Mouse (Mus musculus): Measurements from ENCODE around the gene Pafah1b3.

The Pafah1b3 gene

DNA sequence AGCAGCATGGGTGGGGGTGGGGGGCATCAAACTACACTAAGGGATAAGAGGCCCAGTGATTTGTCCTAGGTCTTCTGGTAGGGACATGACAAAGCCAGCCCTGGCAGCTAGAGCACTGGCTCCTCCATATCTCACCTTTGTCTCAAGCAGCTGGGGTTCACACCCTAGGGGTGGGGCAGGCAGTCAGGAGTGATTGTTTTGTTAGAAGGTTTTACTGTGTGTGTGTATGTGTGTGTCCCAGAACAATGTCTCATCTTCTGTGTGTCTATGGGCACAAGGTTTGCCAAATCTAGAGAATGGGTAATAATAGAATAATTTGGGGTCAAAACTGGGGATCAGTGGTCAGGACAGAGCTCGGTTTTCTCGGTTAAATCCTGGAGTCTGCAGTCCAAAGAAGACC lies 7.7 kb upstream of the Pafah1b3 start:
- DNase-seq, result no peak

DNA sequence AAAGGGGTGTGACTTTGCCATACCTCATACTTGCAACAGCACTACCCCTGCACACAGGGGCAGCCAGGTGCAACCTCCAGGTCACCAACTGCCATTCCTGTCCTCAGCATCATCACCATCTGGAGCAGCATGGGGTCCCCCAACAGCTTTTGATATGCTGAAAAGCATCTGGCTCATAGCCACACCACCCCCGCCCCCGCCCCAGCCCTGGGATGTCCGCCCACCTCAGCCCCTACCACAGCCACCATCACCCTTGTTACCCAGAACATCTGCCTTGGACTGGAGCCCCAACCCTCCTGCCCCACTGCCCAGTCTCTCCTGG lies 5.9 kb upstream of the Pafah1b3 start:
- peak; percentile 84 for DNase-seq

DNA sequence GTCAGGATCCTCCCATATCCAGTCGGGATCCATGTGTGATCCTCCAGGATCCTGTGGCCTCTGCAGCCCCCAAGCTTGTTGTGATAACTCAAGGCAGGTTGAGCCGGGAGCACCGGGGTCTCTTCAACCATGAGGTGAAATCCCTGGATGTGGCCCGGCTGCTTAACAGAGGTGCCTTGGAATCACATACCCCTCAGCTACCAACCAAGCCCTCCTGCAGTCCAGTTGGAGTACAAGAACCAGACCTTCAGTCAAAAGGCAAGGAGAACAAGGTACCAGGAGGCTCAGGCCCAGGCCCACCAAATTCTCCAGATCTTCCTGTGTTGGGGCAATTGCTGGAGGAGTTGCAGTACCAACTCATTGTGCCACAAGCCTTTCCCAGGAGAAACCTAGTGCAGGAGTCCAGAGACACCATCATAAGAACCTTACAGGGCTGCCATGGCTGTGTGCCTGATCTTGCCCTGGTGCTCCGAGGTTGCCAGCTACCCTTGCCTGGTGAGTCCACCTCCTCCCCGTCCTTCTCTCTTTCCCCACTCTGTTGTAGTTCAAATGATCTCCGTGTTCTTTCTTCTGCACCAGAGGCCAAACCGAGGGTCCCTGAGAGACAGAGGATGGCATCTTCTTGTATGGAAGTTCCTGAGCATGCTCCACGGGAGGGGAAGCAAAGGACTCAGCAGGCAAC lies 5.4 kb upstream of the Pafah1b3 start:
- DNase-seq, result peak; percentile 73

DNA sequence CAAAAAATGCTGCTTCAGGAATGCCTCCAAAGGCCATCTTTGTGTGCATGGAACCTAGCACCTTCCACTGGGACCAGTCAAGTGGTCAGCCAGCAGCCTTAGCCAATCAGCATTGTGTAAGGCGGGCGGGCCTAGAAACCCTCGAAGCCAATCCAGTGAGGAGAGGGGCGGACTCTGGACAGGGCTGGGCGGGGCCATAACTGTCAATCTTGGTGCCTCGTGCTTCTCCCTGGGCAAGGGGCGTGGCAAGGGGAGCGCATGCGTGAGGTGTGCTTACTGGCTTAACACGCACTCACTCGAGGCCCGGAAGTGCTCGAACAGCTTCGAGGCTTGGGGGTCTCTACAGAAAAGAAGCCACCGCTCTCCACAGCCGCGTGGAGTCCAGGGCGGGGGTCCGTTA lies 3.3 kb upstream of the Pafah1b3 start, which contains the start of gene Prr19:
TSS of gene Prr19 (plus strand) at position 349 of the 400 bp plus-strand sequence.
- peak; percentile 92 for DNase-seq

DNA sequence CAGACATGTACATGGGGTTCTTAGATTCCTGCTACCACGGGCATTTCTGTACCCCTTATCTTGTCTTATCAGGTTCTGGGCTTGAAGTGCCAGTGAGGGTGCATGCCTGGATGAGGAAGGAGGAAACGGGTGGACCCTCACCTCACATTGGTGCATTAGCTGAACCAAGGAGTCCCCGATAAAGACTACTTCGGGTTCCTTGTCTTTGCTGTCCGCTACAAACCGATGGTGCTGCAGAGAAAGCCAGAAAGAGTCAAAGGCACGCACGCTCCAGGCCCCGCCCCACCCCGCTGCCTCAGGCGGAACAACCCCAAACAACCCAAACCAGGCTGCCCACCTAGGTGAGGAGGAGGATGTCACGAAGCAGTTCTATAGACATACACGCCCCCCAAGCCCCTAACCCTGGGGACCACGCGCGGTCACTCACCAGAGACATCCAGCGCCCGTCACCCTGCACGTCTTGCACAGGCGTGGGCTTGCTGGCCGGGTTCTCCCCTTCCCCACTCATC lies 787 bp downstream of the Pafah1b3 start:
- DNase-seq, result no peak

DNA sequence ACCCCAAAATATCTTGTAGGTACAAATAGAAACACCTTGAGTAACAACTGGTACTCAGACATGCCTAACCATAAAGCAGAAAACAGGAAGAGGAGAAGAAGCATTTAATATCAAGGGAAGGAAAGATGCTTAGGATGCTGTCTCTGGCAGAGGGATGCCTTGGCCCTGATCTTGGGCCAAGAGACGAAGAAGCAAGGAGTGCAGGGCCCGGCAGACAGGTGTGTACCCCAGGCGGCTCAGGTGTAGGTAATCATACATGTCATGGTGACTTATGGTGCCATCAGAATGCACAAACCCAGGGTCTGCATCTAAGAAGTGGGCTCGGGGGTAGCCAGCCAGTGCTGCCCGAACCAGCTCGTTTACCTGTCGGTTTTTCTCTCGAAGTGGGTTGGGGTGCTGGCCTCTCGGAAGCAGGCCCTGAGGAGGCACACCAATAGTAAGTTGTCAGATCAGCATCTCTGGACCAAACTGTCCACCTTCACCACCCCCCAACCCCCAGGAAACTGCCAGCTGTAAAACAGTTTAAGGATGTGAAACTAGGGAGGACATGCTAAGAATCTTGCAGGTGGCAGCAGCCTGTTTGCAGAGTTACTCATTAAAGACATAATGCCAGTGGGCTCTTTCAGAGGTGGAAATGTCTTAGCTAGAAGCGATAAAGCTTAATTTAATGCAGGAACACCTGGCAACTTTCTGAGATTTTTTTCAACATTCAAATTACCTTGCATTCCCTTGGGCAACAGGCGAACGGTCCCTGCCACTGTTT lies 2.6 kb downstream of the Pafah1b3 start:
- peak; percentile 90 for DNase-seq

DNA sequence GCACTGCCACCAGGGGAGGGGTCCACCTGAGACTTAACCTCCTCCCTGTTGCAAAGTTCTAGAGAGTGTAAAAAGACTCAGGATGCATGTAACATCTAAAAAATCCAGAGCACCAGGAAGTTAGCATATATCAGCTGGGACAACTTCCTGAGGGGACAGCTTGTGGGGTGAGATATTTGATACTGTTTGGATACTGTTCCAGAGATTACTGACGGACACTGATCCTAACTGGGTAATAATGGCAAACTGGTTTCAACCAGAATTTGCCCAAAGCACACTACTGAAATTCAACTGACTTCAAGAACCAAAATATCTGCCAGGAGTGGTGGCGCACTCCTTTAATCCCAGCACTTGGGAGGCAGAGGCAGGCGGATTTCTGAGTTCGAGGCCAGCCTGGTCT lies 3.3 kb downstream of the Pafah1b3 start:
- DNase-seq, result no peak

DNA sequence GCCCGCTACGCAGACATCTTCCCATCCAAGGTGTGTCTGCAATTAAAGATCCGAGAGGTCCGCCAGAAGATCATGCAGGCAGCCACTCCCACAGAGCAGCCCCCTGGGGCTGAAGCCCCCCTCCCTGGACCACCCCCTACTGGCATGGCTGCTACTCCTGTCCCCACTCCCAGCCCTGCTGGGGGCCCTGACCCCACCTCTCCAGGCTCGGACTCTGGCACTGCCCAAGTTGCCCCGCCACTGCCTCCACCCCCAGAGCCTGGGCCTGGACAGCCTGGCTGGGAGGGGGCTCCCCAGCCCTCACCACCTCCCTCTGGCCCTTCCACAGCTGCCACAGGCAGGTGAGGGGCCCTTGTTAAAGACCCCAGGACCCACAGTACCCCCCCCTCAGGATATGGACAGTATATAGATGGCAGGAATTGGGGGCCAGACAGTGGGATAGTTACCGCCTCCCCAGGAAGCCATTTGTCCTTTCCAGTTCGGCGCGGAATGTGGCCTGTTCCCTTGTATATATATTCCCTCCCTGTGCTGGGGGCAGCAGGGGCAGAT lies 4.5 kb downstream of the Pafah1b3 start:
- DNase-seq, result peak; percentile 90

DNA sequence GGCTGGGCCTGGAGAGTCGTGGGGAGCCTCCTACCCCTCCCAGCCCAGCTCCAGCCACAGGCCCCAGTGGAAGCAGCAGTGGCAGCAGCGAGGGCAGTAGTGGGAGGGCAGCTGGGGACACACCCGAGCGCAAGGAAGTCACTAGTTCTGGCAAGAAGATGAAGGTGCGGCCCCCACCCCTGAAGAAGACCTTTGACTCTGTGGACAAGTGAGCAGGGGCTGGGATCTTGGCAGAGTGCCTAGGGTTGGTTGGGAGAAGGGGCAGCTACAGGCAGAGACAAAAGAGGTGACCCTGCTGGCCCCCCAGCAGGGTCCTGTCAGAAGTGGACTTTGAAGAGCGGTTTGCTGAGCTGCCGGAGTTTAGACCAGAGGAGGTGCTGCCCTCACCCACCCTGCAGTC lies 5.7 kb downstream of the Pafah1b3 start:
- DNase-seq, result peak; percentile 88

DNA sequence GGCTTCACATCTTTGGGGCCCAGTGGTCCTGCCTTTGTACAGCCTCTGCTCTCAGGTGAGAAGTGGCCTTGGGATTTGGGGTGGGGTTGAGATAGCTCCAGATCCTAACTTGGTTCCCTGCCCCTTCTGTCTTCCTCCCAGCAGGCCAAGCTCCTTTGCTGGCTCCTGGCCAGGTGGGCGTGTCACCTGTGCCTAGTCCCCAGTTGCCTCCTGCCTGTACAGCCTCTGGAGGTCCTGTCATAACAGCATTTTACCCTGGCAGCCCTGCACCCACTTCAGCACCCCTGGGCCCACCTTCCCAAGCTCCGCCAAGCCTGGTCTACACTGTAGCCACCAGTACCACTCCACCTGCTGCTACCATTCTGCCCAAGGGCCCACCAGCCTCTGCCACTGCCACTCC lies 6.9 kb downstream of the Pafah1b3 start:
- peak; percentile 95 for DNase-seq

DNA sequence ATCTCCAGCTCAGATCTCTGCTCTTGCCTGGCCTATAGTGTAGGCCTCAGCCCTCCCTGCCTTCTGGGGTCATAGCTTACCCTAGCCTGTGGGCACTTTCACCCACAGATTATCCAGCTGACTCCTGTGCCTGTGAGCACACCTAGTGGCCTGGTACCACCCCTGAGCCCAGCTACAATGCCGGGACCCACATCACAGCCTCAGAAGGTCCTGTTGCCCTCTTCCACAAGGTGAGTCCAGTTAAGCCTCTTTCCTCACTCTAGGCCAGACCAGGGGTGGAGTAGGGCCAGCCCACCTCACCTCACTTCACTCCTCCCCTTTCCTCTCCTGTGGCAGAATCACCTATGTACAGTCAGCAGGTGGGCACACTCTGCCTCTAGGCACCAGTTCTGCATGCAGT lies 7.3 kb downstream of the Pafah1b3 start:
- peak; percentile 89 for DNase-seq

DNA sequence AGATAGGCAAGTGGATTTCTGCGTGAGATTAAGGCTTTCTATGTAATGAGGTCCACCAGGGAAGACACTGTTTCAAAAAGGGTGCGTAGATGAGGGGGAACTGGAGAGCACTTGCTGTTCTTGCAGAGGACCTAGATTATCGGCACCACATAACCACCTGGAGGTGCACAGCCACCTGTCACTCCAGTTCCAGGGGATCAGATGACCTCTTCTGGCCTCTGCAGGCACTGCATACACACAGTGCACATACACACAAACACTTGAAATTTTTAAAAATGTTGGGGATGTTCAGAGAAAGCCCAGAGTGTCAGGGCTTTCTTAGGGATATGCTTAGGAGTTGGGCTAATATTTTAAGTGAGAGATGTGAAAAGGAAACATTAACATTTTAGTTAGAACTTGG lies 7.9 kb downstream of the Pafah1b3 start:
- DNase-seq, result no peak

DNA sequence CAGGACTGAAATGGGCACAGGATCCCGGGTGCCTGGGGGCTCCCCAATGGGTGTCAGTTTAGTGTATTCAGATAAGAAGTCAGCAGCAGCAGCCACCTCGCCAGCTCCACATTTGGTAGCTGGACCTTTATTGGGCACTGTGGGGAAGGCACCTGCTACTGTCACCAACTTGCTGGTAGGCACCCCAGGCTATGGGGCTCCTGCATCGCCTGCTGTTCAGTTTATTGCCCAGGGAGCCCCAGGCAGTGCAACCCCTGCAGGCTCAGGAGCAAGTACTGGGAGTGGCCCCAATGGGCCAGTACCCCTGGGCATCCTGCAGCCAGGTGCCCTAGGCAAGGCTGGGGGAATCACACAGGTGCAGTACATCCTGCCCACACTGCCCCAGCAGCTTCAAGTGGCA lies 9.1 kb downstream of the Pafah1b3 start:
- DNase-seq, result peak; percentile 91

DNA sequence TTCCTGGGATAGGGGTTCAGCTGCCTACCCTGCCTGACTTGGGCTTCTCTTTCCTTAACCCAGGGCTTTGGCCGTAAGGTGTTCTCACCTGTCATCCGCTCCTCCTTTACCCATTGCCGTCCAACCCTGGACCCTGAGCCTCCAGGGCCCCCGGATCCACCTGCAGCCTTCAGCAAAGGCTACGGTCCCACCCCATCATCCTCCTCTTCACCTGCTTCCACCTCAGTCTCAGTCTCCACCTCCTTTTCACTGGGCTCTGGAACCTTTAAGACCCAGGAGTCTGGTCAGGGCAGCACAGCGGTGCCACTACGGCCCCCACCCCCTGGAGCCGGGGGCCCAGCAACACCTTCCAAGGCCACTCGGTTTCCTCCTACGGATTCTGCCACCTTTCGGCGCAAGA lies 9.8 kb downstream of the Pafah1b3 start:
- peak; percentile 88 for DNase-seq

DNA sequence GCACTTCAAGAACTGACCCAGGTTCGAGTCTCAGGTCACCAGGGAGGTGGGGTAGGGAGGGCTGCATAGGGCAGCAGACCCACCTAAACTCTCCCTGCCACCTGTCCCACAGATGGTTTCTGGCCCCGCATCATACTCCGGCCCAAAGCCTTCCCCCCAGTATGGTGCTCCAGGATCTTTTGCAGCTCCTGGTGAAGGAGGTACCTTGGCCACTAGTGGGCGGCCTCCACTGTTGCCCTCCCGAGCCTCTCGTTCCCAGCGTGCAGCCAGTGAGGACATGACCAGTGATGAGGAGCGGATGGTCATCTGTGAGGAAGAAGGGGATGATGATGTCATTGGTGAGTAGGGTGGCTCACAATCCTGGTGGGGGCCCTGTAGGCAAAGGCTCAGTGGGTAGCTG lies 10.8 kb downstream of the Pafah1b3 start:
- peak; percentile 92 for DNase-seq

DNA sequence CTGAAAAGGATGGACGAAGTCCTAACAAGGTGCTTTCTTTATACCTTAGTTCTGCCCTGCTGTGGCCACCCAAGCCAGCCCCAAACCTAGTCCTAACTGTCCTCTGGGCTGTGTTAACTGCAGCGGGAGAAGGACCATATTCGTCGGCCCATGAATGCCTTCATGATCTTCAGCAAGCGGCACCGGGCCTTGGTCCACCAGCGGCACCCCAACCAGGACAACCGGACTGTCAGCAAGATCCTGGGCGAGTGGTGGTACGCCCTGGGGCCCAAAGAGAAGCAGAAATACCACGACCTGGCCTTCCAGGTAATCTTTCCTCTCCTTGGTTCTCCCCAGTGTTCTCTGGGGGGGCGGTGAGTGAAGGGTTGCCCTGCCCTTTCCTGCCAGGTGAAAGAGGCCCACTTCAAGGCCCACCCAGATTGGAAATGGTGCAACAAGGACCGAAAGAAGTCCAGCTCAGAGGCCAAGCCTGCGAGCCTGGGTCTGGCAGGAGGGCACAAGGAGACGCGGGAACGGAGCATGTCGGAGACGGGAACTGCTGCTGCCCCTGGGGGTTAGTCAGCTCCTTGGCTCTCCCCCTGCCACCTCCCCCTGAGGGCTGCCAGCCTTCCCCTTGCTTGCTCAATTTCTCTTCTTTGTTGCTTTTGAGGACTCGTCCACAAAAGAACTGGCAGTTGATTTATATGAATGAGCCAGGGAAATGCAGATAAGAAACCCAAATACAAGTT lies 12.1 kb downstream of the Pafah1b3 start:
- peak; percentile 92 for DNase-seq

DNA sequence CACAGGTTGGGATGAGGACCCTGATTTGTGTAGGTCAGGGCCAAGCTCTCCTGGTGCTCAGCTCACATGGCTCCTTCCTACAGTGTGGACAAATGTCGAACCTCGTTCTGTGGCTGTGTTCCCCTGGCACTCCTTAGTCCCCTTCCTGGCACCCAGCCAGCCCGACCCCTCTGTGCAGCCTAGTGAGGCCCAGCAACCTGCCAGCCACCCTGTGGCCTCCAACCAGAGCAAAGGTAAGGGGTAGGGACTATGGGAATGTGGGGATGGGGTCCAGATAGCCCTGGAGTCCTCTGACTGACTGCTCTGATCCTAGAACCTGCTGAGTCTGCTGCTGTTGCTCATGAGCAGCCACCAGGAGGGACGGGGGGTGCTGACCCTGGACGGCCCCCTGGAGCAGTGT lies 13.0 kb downstream of the Pafah1b3 start:
- peak; percentile 94 for DNase-seq

DNA sequence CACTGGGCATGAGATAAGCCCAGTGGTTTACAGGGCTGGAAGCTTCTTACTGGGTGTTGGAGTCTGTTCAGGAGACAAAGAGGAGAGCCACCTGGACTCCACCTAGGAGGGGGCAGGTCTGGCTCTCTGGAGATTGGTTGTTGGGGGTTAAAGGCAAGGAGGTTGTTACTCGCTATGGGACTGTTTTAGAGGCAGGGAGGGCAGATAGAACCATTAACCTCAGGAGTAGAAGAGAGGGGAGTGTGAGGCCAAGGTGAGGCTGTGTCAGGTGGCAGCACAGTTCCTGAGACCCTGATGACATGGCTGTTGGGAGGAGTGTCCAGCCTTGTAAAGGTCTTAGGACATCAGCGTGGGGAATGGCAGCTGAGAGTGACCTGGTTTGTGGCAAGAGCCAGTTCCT lies 13.6 kb downstream of the Pafah1b3 start:
- DNase-seq, result peak; percentile 92

DNA sequence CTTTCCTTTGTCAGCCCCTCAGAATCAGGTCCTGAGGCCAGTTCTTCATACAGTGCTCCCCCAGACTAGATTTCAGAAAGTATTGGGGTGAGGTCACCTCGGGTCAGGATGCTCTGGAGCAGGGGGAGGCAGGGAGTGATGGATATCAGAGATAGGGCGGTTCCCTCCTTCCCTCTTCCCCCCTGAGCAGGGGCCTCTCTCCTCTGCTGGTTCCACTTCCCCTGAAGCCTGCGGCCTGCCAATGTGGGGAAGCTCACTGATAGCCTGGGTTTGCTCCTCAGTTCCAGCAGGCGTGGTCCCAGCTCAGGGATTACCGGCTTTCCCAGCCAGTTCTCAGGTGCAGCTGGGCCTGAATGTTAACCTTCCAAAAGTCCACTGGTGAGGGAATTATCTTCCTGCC lies 14.1 kb downstream of the Pafah1b3 start:
- peak; percentile 97 for DNase-seq

DNA sequence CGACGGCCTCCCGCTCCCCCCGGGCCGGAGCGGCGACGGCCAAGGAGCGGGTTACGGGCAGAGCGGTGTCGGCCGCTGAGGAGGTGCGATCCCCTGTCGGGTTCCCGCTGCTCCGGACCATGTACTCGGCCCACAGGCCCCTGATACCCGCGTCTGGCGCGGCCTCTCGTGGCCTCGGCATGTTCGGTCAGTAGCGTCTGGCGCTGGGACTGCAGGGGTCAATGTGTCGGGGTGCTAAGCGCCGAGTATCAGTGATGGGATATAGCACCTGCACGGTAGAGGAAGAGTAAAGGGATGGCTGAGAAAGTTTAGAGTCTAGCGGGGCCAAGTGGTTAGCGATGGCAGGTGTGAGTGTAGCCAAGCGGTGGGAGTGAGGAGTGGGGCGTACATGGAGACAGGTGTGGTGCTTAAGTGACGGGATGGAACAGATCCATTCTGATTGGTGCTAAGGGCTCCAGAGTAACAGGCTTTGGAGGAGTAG lies 15.0 kb downstream of the Pafah1b3 start:
- peak; percentile 98 for DNase-seq

DNA sequence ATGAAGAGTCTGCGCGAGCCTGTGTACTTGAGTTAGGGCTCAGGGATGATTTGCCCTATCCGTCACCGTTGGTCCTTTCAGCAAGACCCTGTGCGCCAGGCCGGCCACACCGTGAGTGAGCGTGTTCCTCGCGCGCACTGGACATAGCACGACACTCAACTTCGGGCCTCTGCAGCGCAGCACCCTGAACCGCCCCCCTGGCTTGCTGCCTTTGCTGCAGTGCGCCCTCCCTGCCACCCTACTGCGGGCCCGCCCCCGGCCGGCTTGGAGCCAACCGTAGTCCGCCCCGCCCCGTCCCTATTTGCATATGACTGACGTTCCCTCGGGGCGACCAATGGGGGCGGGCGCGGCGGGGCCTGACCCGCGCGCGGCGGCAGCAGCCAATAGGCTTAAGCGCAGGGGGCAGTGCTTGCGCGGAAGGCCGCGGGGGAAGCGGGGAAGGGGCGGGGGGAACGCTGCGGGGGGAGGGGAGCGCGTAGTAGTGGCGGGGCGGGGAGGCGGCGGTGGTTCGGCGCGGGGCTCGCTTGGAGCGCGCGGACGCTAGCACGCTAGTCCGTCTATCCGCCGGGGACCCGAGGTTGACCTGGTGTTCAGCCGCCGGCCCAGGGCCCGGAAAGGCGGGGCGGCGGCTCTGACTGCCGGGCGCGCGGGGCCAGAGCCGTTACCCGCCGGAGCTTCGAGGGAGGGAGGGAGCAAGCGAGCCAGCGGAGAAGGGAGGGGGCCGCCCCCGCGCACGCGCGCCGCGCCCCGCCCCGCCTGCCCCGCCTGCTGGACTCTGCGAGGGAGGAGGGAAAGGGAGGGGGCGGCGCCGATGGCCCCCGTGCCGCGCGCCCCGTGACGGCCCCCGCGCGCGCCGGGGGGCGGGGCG lies 15.8 kb downstream of the Pafah1b3 start:
- peak; percentile 100 for DNase-seq

DNA sequence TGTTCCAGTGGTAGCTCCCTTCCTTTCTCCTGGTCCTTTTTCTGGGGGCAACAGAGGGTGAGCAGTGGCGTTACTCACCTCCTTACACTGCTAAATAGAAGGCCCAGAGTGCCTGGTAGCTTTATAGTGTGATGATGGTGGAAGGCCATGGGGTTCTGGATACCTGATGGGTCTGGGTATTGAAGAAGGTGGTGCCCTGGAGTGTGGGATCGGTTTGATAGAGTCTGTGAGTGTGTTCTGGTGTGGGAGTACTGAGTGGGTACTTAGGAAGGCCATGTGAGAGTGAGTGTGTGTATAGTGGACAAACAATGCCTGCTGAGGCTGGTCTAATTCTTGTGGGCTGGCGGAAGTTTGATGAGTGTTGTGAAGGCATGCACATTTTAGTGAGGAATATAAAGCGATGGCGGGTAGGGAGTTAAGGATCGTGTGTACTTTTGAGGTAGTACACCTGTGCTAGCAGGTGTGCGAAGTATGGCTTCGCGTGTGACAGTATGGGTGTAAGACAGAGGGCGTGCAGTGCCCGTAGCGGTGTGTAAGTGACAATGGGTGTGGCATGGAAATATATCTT lies 16.5 kb downstream of the Pafah1b3 start:
- DNase-seq, result no peak
